Mouse (Mus musculus): ENCODE measurements around the gene Pla2g5. TPM values are rescaled to one million over a fixed set of nuclear protein-coding genes. Genes with fewer than 3 reads are reported as not detected.

Pla2g5 gene
- total and polyA plus RNA-seq, 2 experiments from 2014 or later: 6.2 to 9.2 TPM

DNA sequence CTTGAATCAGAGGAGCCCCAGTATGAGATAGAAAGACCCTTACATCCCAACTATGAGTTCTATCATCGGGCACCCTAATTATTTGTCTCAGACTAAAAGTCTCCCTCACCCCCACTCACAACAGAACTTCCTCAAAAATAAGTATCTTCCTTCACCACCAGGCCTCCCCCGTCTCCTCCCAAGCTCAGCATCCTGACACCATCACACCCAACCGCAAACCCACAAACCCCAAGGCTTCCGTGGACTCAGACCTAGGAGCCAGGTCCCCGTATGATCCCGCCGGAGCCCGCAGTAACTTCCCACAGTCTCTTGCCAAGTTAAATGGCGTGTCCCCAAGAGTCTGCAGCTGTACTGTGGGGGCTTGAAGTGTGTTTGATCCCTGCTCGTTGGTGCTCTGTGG lies 5.7 kb downstream of the Pla2g5 start:
- 0 out of 2 replicates have a peak, but pooled peaks cover 20% of the 10 kb centered on the region for H3K27me3 ChIP-seq (ENCODE audit: control insufficient read depth, insufficient read depth, low read length)
- H3K4me1 ChIP-seq (ENCODE audit: control insufficient read depth, insufficient read depth): no peaks in the 10 kb centered on the region
- H3K36me3 ChIP-seq (replicated peaks; ENCODE audit: control insufficient read depth, insufficient read depth, low read length): no peaks in the 10 kb centered on the region
- H3K4me3 ChIP-seq (ENCODE audit: low read depth, low read length): no peak overlapping the region
- TF ChIP-seq CTCF (IDR thresholded peaks at IDR 0.05; ENCODE audit: low read depth) (no peak), EP300 (IDR thresholded peaks at IDR 0.05; ENCODE audit: low read depth) (no peak)
- DNase-seq (ENCODE audit: low spot score) (no peak), ATAC-seq (ENCODE audit: insufficient read depth, low read depth) (no peak)
- H3K4me2 ChIP-seq (ENCODE audit: low read depth, low read length): no peak overlapping the region
- no peaks in the 10 kb centered on the region for H3K9me3 ChIP-seq (replicated peaks; ENCODE audit: control insufficient read depth, low read length)
- WGBS: 83% methylated on average over 10 of the region's 10 CpGs
- H3K9ac ChIP-seq (replicated peaks; ENCODE audit: low read depth, low read length): no peak overlapping the region
- no peak overlapping the region for H3K27ac ChIP-seq (ENCODE audit: low read depth)

DNA sequence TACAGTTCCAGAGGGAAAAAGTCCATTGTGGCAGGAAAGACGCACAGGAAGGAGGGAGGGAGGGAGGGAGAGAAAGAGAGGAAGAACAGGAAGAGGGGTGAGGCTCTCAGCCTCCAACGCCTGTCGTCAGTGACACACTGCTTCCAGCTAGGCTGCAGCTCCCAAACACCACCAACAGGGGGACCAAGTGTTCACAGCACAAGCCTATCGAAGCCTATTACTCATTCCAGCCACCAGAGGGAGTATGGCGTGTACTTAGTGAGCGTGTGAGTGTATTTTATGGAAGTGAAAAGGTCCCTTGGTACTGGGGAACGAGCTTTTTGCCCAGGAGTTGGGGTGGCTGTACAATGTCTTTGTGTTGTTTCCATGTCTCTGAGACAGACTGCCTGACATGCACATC lies 6.8 kb downstream of the Pla2g5 start:
- Histone ChIP-seq H3K4me2 (ENCODE audit: low read depth, low read length) (no peak overlapping the region), H3K4me1 (ENCODE audit: control insufficient read depth, insufficient read depth) (no peaks in the 10 kb centered on the region), H3K36me3 (replicated peaks; ENCODE audit: control insufficient read depth, insufficient read depth, low read length) (no peaks in the 10 kb centered on the region), H3K4me3 (ENCODE audit: low read depth, low read length) (no peak overlapping the region), H3K27me3 (ENCODE audit: control insufficient read depth, insufficient read depth, low read length) (0 out of 2 replicates have a peak, but pooled peaks cover 18% of the 10 kb centered on the region), H3K9ac (replicated peaks; ENCODE audit: low read depth, low read length) (no peak overlapping the region), H3K27ac (ENCODE audit: low read depth) (no peak overlapping the region), H3K9me3 (replicated peaks; ENCODE audit: control insufficient read depth, low read length) (no peaks in the 10 kb centered on the region)
- 27% methylated on average over 7 of the region's 7 CpGs for WGBS
- ATAC-seq (ENCODE audit: insufficient read depth, low read depth) (peak; percentile 49; the same call in 1 of the 2 replicates), DNase-seq (ENCODE audit: low spot score) (peak; percentile 57)
- no peak for TF ChIP-seq EP300 (IDR thresholded peaks at IDR 0.05; ENCODE audit: low read depth)
- peak; percentile 99 for TF ChIP-seq CTCF (IDR thresholded peaks at IDR 0.05; ENCODE audit: low read depth)

DNA sequence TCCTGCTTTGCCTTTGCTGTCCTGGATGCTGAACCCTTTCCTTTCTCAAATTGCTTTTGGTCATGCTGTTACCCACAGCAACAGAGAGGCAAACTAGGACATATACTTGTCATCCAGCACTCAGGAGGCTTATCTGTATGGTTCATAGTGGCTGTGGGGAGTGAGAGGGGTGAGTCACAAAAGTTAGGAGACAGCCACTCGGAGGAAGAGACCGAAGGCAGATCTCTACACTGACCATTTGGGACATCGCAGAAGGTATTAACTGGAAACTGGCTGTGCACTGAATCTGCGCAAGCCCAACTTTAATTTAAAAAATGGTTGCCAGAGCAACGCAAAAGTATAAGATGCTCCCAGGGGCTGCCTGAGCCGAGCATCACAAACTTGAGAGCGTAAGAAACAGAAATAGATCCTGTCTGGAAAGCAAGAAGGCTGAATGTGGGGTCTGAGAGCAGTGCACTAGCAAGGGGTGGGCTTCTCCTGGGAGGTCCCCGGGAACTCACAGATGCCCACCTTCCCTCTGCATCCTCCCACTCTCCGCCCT lies 8.1 kb downstream of the Pla2g5 start:
- Histone ChIP-seq H3K4me1 (ENCODE audit: control insufficient read depth, insufficient read depth) (no peaks in the 10 kb centered on the region), H3K9me3 (replicated peaks; ENCODE audit: control insufficient read depth, low read length) (no peaks in the 10 kb centered on the region), H3K4me2 (ENCODE audit: low read depth, low read length) (no peak overlapping the region), H3K27ac (ENCODE audit: low read depth) (no peak overlapping the region), H3K4me3 (ENCODE audit: low read depth, low read length) (no peak overlapping the region), H3K9ac (replicated peaks; ENCODE audit: low read depth, low read length) (no peak overlapping the region), H3K36me3 (replicated peaks; ENCODE audit: control insufficient read depth, insufficient read depth, low read length) (no peaks in the 10 kb centered on the region), H3K27me3 (ENCODE audit: control insufficient read depth, insufficient read depth, low read length) (0 out of 2 replicates have a peak, but pooled peaks cover 29% of the 10 kb centered on the region)
- TF ChIP-seq CTCF (IDR thresholded peaks at IDR 0.05; ENCODE audit: low read depth) (no peak), EP300 (IDR thresholded peaks at IDR 0.05; ENCODE audit: low read depth) (no peak)
- WGBS: 78% methylated on average over 9 of the region's 9 CpGs
- no peak for ATAC-seq (ENCODE audit: insufficient read depth, low read depth)
- DNase-seq (ENCODE audit: low spot score): no peak

DNA sequence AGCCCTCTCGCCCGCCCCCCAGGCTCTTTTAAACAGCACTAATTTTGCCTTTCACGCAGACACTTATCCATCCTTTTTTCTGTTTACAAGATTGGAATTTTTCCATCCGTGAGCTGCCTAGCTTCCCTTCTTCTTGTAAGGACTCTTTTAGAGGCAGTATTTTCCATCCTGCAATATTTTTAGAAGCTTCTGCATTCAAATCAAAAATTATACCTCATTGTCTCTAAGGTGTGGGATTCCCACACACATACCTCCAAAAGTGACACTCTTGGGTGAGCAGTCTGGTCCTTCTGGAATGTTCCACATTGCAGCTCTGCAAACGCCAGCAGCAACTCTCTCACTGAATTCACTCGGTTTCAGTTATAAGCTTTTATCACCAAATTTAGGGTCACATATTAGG lies 10.3 kb downstream of the Pla2g5 start:
- ATAC-seq (ENCODE audit: insufficient read depth, low read depth): no peak
- Histone ChIP-seq H3K9ac (replicated peaks; ENCODE audit: low read depth, low read length) (no peak overlapping the region), H3K4me1 (ENCODE audit: control insufficient read depth, insufficient read depth) (no peaks in the 10 kb centered on the region), H3K27me3 (ENCODE audit: control insufficient read depth, insufficient read depth, low read length) (0 out of 2 replicates have a peak, but pooled peaks cover 26% of the 10 kb centered on the region), H3K4me3 (ENCODE audit: low read depth, low read length) (no peak overlapping the region), H3K4me2 (ENCODE audit: low read depth, low read length) (no peak overlapping the region), H3K9me3 (replicated peaks; ENCODE audit: control insufficient read depth, low read length) (no peaks in the 10 kb centered on the region), H3K27ac (ENCODE audit: low read depth) (no peak overlapping the region), H3K36me3 (replicated peaks; ENCODE audit: control insufficient read depth, insufficient read depth, low read length) (no peaks in the 10 kb centered on the region)
- TF ChIP-seq CTCF (IDR thresholded peaks at IDR 0.05; ENCODE audit: low read depth) (no peak), EP300 (IDR thresholded peaks at IDR 0.05; ENCODE audit: low read depth) (no peak)
- 58% methylated on average over 6 of the region's 6 CpGs for WGBS
- DNase-seq (ENCODE audit: low spot score): no peak

DNA sequence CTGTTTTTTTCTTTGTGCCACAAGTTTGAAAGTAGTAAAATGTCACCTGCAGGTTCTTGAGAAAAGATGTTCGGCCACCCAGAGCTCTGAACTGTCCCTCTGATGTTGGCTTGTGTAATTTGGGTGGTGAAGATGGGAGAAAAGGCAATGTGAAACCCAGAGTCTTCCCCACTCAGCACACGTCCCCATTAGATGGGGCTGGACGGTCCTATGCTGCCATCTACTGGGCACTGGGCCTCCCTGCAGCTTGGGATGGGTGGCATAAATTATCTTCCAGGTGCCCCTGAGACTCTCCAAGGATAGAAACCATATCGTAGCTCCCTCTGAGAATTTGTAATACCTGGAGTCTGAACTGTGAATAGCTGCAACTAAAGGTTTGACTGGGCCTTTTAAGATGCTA lies 11.8 kb downstream of the Pla2g5 start:
- no peak overlapping the region for H3K9ac ChIP-seq (replicated peaks; ENCODE audit: low read depth, low read length)
- H3K27ac ChIP-seq (ENCODE audit: low read depth): no peak overlapping the region
- H3K9me3 ChIP-seq (replicated peaks; ENCODE audit: control insufficient read depth, low read length): no peaks in the 10 kb centered on the region
- 0 out of 2 replicates have a peak, but pooled peaks cover 26% of the 10 kb centered on the region for H3K27me3 ChIP-seq (ENCODE audit: control insufficient read depth, insufficient read depth, low read length)
- peak; percentile 59 for DNase-seq (ENCODE audit: low spot score)
- H3K4me3 ChIP-seq (ENCODE audit: low read depth, low read length): no peak overlapping the region
- ATAC-seq (ENCODE audit: insufficient read depth, low read depth): 0 out of 2 replicates have a peak, but pooled peaks have one; percentile 27
- 3% methylated on average over 4 of the region's 4 CpGs for WGBS
- TF ChIP-seq CTCF (IDR thresholded peaks at IDR 0.05; ENCODE audit: low read depth): peak; percentile 99
- TF ChIP-seq EP300 (IDR thresholded peaks at IDR 0.05; ENCODE audit: low read depth): no peak
- no peaks in the 10 kb centered on the region for H3K4me1 ChIP-seq (ENCODE audit: control insufficient read depth, insufficient read depth)
- no peak overlapping the region for H3K4me2 ChIP-seq (ENCODE audit: low read depth, low read length)
- H3K36me3 ChIP-seq (replicated peaks; ENCODE audit: control insufficient read depth, insufficient read depth, low read length): no peaks in the 10 kb centered on the region

DNA sequence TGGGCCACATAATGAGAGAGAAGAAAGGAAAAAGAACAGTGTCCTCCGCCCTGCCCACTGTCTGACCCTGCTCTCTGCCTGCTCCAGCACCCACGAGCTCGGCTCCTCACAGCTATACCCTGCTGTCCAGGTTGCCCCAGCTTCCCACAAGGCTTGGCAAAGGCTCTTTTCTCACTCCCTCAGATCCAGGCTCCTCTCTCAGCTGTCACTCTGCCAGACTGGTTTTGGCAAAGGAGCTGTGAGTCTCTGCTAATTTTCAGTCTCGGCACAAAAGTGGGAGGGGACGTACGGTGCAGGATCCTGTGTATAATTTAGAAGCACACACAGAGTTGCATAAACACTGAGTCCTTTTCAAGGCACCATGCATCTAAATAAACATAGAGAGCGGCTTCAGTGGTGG lies 21.9 kb downstream of the Pla2g5 start:
- H3K4me2 ChIP-seq (ENCODE audit: low read depth, low read length): no peak overlapping the region
- ATAC-seq (ENCODE audit: insufficient read depth, low read depth): no peak
- H3K27me3 ChIP-seq (ENCODE audit: control insufficient read depth, insufficient read depth, low read length): no peaks in the 10 kb centered on the region
- H3K27ac ChIP-seq (ENCODE audit: low read depth): no peak overlapping the region
- 77% methylated on average over 7 of the region's 7 CpGs for WGBS
- TF ChIP-seq CTCF (IDR thresholded peaks at IDR 0.05; ENCODE audit: low read depth) (no peak), EP300 (IDR thresholded peaks at IDR 0.05; ENCODE audit: low read depth) (no peak)
- peaks cover 26% of the 10 kb centered on the region; the same call in 1 of the 2 replicates for H3K9me3 ChIP-seq (replicated peaks; ENCODE audit: control insufficient read depth, low read length)
- H3K4me1 ChIP-seq (ENCODE audit: control insufficient read depth, insufficient read depth): no peaks in the 10 kb centered on the region
- H3K36me3 ChIP-seq (replicated peaks; ENCODE audit: control insufficient read depth, insufficient read depth, low read length): no peaks in the 10 kb centered on the region
- DNase-seq (ENCODE audit: low spot score): no peak
- H3K4me3 ChIP-seq (ENCODE audit: low read depth, low read length): no peak overlapping the region
- H3K9ac ChIP-seq (replicated peaks; ENCODE audit: low read depth, low read length): no peak overlapping the region
